Mouse (Mus musculus) kidney, adult 2 months (tissue): ENCODE measurements around the gene Tnip2.

Experiments used
- CTCF ChIP-seq: fragments of 200-500 bp; conservative IDR thresholded peaks from 2 replicates; pipeline ENCODE4 v1.5.1; 2011; ENCODE audit warnings: low read depth, mild to moderate bottlenecking, control low read depth, low read length, moderate library complexity, mixed read lengths; ENCODE audit not compliant: insufficient read depth, insufficient read length
- POLR2A ChIP-seq: fragments of 200-500 bp; IDR thresholded peaks from one replicate; pipeline ENCODE4 v1.6.1; 2011; ENCODE audit warnings: low read depth, low read length, control low read depth

DNA sequence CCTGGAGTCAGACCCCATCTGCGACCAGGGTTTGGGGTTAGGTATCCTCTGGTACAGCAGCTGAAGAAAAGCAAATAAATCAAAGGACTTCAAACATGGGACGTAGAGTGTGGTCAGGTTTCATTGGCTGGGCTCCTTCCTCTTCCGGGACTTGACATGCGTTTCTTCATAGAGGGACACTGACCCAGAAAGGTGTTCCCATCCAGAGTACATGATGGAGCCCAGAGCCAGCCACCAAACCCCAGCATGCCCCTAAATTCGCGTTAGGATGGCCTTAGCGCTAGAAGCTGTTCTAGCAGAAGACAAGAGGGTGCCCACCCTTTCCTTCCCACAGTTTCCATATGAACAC, 401 bp upstream of the Tnip2 start:
- TF ChIP-seq CTCF: no peak
- no peak for TF ChIP-seq POLR2A
